Mouse (Mus musculus) T-helper 1 cell (primary cell): ENCODE measurements at regions not wholly inside any gene's neighbourhood (a gene's known extent, or its start where the extent isn't known, plus 50 kb on each side); places are given as distances from the start of the nearest gene placed in this dataset.

Experiments used
- in situ Hi-C: fragments of 300-600 bp; cut with MboI, MseI; formaldehyde crosslinking; loops from one replicate; pipeline ENCODE4 v1.15.1; 2025; ENCODE audit warnings: high pct_unique_total_duplicates

DNA sequence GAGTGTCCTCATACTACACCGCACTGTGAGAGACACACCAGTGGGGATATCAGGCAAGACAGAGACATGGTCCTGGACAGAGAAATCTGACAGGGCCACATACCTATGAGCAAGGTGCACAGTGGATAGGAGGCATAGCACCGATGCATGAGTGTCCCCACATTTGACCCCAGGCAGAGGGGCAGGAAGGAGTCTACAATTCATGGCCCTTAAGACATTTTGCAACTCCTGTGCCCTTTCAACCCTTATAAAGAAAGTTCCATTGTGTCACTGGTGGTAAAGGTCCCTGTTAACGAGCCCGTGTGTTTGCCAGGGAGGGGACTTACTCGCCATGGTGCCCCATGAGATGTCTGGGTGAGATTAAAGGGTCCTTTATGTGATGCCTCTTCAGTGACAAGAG lies 54.3 kb upstream of the Smndc1 start:
- in situ Hi-C loops = loop anchor here (5.0 kb wide), 1 partner anchor 48 kb away; no protein-coding TSS in a partner anchor

DNA sequence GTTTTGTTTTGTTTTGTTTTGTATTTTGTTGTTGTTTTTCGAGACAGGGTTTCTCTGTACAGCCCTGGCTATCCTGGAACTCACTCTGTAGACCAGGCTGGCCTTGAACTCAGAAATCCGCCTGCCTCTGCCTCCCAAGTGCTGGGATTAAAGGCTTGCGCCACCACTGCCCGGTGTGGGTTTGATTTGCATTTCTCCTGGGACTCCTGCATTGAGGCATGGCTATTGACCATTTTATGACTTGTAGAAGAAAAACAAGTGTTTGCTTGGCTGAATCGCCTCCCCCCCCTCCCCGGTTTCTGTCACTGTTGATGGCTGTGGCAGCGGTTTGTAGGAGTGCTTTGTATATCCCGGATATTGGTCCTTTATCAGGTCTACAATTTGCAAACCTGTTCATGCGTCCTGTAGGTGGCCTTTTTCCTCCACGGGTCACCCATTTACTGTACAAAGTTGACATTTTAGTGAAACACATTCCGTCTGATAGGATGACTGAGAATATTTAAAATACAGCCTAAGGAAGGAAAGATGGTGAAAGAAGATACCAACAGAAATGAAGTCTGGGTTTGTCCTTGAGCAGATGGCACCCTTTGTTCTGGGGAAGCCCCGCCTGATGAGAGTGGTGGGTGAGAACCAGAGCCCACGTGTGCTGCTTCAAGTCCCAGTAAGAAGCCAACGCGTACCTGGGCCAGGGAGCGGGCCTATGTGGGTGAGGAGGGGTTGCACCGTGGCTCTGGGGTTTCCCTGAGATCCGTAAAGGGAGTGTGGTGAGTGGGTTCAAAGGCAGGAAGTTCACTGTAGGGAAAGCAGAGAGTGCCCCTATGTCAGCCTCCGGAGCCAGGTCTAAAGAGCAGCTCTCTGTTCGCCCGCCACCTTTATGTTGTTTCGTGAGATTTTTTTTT lies 52.6 kb upstream of the Smndc1 start:
- in situ Hi-C loops = no loop called here

DNA sequence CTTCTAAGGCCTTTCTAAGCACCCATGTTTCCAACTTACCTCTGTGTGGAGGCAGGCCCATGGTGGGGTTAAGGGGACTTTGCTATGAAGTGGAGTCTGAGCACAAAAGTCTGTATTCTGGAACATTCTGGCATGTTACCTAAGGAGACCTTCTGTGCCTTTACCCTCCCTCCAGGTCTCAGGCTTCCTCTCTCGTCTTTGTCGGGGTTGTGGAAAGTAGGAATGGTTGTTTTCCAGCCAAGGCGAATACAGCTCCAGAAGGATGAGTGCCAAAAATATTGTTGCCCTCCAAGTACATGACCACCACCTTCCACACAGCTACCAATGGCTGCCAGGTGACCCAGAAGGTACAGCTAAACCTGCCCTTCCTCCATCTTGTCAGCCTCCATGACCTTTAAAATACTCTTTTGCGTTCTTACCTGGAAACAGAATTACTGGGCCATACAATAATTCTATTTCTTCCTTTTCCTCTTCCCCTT lies 51.8 kb upstream of the Smndc1 start:
- in situ Hi-C loops = no loop called here

DNA sequence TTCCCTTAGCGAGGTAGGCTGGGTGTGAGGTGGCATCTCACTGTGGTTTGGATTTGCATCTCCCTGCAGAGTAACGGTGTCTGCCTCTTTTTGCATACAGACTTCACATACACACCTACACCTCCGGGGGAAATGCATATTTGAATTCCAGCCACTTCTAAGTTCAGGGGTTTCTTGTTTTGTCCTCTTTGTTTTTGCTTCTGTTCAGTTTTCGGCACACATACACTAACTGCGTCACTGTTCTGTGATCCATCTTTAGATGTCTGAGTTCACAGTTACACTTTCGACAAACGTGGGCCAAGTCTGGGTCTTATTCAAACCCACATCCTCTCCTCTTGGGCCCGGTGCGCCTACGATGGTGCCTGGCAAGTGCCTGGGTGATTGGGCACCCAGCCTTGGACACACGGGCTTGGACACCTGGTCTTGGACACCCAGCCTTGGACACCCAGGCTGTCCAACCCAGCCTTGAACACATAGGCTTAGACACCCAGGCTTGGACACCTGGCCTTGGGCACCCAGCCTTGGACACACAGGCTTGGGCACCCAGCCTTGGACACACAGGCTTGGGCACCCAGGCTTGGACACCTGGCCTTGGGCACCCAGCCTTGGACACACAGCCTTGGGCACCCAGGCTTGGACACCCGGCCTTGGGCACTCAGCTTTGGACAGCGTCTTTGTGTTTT lies 51.2 kb upstream of the Smndc1 start:
- in situ Hi-C loops = no loop called here

DNA sequence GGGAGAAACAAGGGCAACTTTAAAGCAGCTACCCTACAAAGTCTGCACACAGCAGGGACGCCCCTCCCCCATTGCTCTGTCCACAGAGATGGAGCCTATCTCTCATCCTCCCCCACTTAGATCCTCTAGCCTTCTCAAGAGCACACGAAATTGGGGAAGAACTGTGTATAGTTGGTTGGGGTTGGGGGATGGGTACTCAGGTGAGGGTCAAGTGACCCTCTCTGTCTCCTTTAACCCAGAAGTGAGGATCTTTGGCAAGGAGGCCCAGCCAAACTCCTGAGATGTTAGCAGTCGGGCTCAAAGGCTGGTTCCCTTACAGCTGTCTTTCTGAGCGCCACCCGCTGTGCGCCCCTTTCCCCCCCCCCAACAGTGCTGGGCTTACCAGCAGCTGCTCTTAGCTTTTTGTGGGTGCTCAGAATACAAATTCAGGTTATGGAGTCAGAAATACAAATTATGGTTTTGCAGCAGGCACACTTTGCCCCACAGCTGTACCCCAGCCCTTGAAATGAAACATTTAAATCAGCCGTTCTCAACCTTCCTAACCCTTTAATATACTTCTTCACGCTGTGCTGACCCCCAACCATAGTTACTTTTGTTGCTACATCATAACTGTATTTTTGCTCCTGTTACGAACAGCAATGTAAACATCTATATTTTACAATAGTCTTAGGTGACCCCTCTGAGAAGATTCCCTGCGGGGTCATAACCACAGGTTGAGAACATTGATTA lies 50.1 kb upstream of the Smndc1 start:
- in situ Hi-C loops = no loop called here
